Mouse (Mus musculus) limb, embryonic 10.5 days (tissue): ENCODE measurements around the gene Syt8. TPM values are rescaled to one million over a fixed set of nuclear protein-coding genes. Genes with fewer than 3 reads are reported as not detected.

ENCODE experiments used
- DNase-seq: peaks from one replicate; pipeline ENCODE4 v3.0.0-alpha.2; 2017; ENCODE audit warnings: low spot score
- H3K27ac ChIP-seq: fragments of 300-500 bp; sonication (generic); 2 replicates; pipeline ENCODE4 v1.5.1; 2016; ENCODE audit warnings: mild to moderate bottlenecking
- H3K27me3 ChIP-seq: fragments of 300-500 bp; sonication (generic); 2 replicates; pipeline ENCODE4 v1.6.1; 2016; ENCODE audit warnings: low read depth, mild to moderate bottlenecking; ENCODE audit not compliant: poor library complexity, severe bottlenecking
- H3K36me3 ChIP-seq: fragments of 300-500 bp; sonication (generic); 2 replicates; pipeline ENCODE4 v1.6.1; 2016; ENCODE audit warnings: mild to moderate bottlenecking, moderate library complexity
- H3K4me1 ChIP-seq: fragments of 300-500 bp; sonication (generic); 2 replicates; pipeline ENCODE4 v1.6.1; 2016
- H3K4me3 ChIP-seq: fragments of 300-500 bp; sonication (generic); 2 replicates; pipeline ENCODE4 v1.5.1; 2016; ENCODE audit warnings: mild to moderate bottlenecking, moderate library complexity
- H3K9me3 ChIP-seq: fragments of 300-500 bp; sonication (generic); replicated peaks from 2 replicates; pipeline ENCODE4 v1.6.1; 2016; ENCODE audit warnings: mild to moderate bottlenecking
- WGBS: fragments of 180-500 bp; shearing (Covaris S2); methylation state at CpG from one replicate; pipeline ENCODE4 v1.1.7; 2016; 5-methylcytosine and 5-hydroxymethylcytosine counted together
- polyA plus RNA-seq: library from polyadenylated mRNA; unstranded; fragments of >200 nt; fragmentation: Nextera tagmentation; extraction: Ambion mirVana; gene quantifications from 2 replicates; pipeline ENCODE4 v1.2.1, GENCODE M21; 2016

Gene Syt8
- polyA plus RNA-seq, 1 experiment from 2014 or later = not detected

- DNase-seq = no peak
- no peaks in the 10 kb centered on the region for H3K9me3 ChIP-seq
- no peaks in the 10 kb centered on the region for H3K27me3 ChIP-seq
- no peaks in the 10 kb centered on the region for H3K36me3 ChIP-seq
- H3K27ac ChIP-seq = peak overlapping the region; percentile 71
- WGBS = 80% methylated on average over 7 of the region's 7 CpGs
- H3K4me3 ChIP-seq = no peak overlapping the region
- H3K4me1 ChIP-seq = peaks cover 81% of the 10 kb centered on the region
These were observed 41.0 kb downstream of the Syt8 start for GRCm38 (mm10) chr7:142475641-142476040.

- Histone ChIP-seq H3K9me3 (no peaks in the 10 kb centered on the region), H3K36me3 (no peaks in the 10 kb centered on the region), H3K27me3 (no peaks in the 10 kb centered on the region), H3K4me1 (peaks cover 81% of the 10 kb centered on the region), H3K27ac (peak overlapping the region; percentile 71), H3K4me3 (no peak overlapping the region)
- WGBS = 87% methylated on average over 5 of the region's 5 CpGs
- no peak for DNase-seq
These were observed 41.6 kb downstream of the Syt8 start for GRCm38 (mm10) chr7:142476271-142476670.

- peaks cover 81% of the 10 kb centered on the region for H3K4me1 ChIP-seq
- no peak for DNase-seq
- H3K27me3 ChIP-seq = no peaks in the 10 kb centered on the region
- no peaks in the 10 kb centered on the region for H3K9me3 ChIP-seq
- no peaks in the 10 kb centered on the region for H3K36me3 ChIP-seq
- H3K4me3 ChIP-seq = no peak overlapping the region
- 78% methylated on average over 13 of the region's 13 CpGs for WGBS
- H3K27ac ChIP-seq = peak overlapping the region; percentile 71
These were observed 42.3 kb downstream of the Syt8 start for GRCm38 (mm10) chr7:142476795-142477452.

- Histone ChIP-seq H3K9me3 (no peaks in the 10 kb centered on the region), H3K27ac (peak overlapping the region; percentile 97), H3K36me3 (no peaks in the 10 kb centered on the region), H3K27me3 (no peaks in the 10 kb centered on the region), H3K4me1 (peaks cover 81% of the 10 kb centered on the region), H3K4me3 (no peak overlapping the region)
- WGBS = 92% methylated on average over 6 of the region's 6 CpGs
- DNase-seq = no peak
These were observed 43.4 kb downstream of the Syt8 start for GRCm38 (mm10) chr7:142478001-142478400.

- Histone ChIP-seq H3K4me1 (peaks cover 81% of the 10 kb centered on the region), H3K9me3 (no peaks in the 10 kb centered on the region), H3K27ac (peak overlapping the region; percentile 97), H3K27me3 (no peaks in the 10 kb centered on the region), H3K36me3 (no peaks in the 10 kb centered on the region), H3K4me3 (no peak overlapping the region)
- DNase-seq = no peak
- 91% methylated on average over 2 of the region's 2 CpGs for WGBS
These were observed 43.9 kb downstream of the Syt8 start for GRCm38 (mm10) chr7:142478574-142478973.

- no peak overlapping the region for H3K4me3 ChIP-seq
- no peaks in the 10 kb centered on the region for H3K9me3 ChIP-seq
- DNase-seq = no peak
- H3K27me3 ChIP-seq = no peaks in the 10 kb centered on the region
- peaks cover 83% of the 10 kb centered on the region for H3K4me1 ChIP-seq
- H3K27ac ChIP-seq = peak overlapping the region; percentile 97
- no peaks in the 10 kb centered on the region for H3K36me3 ChIP-seq
These were observed 44.7 kb downstream of the Syt8 start for GRCm38 (mm10) chr7:142479307-142479706.

GRCm38 (mm10) chr7:142479886-142480285 is 45.2 kb downstream of the Syt8 start:
- peaks cover 1% of the 10 kb centered on the region; the same call in 1 of the 2 replicates for H3K36me3 ChIP-seq
- H3K27ac ChIP-seq = peak overlapping the region; percentile 97
- H3K9me3 ChIP-seq = no peaks in the 10 kb centered on the region
- H3K4me3 ChIP-seq = no peak overlapping the region
- H3K27me3 ChIP-seq = no peaks in the 10 kb centered on the region
- H3K4me1 ChIP-seq = peaks cover 83% of the 10 kb centered on the region
- no peak for DNase-seq
- WGBS = 91% methylated on average over 3 of the region's 3 CpGs

- WGBS = 91% methylated on average over 3 of the region's 3 CpGs
- no peaks in the 10 kb centered on the region for H3K27me3 ChIP-seq
- H3K9me3 ChIP-seq = no peaks in the 10 kb centered on the region
- H3K4me1 ChIP-seq = peaks cover 79% of the 10 kb centered on the region
- H3K4me3 ChIP-seq = no peak overlapping the region
- no peak for DNase-seq
- H3K27ac ChIP-seq = peak overlapping the region; percentile 97
- peaks cover 8% of the 10 kb centered on the region; the same call in 1 of the 2 replicates for H3K36me3 ChIP-seq
These were observed 46.0 kb downstream of the Syt8 start for GRCm38 (mm10) chr7:142480661-142481060.

- Histone ChIP-seq H3K9me3 (no peaks in the 10 kb centered on the region), H3K36me3 (peaks cover 8% of the 10 kb centered on the region), H3K4me3 (peak overlapping the region; percentile 44), H3K27ac (peak overlapping the region; percentile 97), H3K27me3 (no peaks in the 10 kb centered on the region), H3K4me1 (peaks cover 79% of the 10 kb centered on the region)
- 8% methylated on average over 5 of the region's 5 CpGs for WGBS
- peak; percentile 87 for DNase-seq
These were observed 46.5 kb downstream of the Syt8 start for GRCm38 (mm10) chr7:142481186-142481567.

GRCm38 (mm10) chr7:142481568-142482255 is 47.1 kb downstream of the Syt8 start:
- WGBS = 1% methylated on average over 22 of the region's 22 CpGs
- Histone ChIP-seq H3K27me3 (no peaks in the 10 kb centered on the region), H3K9me3 (no peaks in the 10 kb centered on the region), H3K4me1 (peaks cover 79% of the 10 kb centered on the region), H3K4me3 (peak overlapping the region; percentile 44), H3K27ac (peak overlapping the region; percentile 97), H3K36me3 (peaks cover 8% of the 10 kb centered on the region)
- DNase-seq = peak; percentile 85

GRCm38 (mm10) chr7:142482256-142482609 is 47.6 kb downstream of the Syt8 start:
- peaks cover 8% of the 10 kb centered on the region for H3K36me3 ChIP-seq
- H3K9me3 ChIP-seq = no peaks in the 10 kb centered on the region
- H3K4me3 ChIP-seq = peak overlapping the region; percentile 44
- H3K27me3 ChIP-seq = no peaks in the 10 kb centered on the region
- 18% methylated on average over 6 of the region's 6 CpGs for WGBS
- DNase-seq = peak; percentile 70
- H3K27ac ChIP-seq = peak overlapping the region; percentile 97
- peaks cover 79% of the 10 kb centered on the region for H3K4me1 ChIP-seq

GRCm38 (mm10) chr7:142483136-142483535 is 48.5 kb downstream of the Syt8 start:
- Histone ChIP-seq H3K27ac (peak overlapping the region; percentile 97), H3K9me3 (no peaks in the 10 kb centered on the region), H3K4me3 (peak overlapping the region; percentile 4; the same call in 1 of the 2 replicates), H3K27me3 (no peaks in the 10 kb centered on the region), H3K4me1 (peaks cover 85% of the 10 kb centered on the region), H3K36me3 (peaks cover 8% of the 10 kb centered on the region)
- DNase-seq = peak; percentile 68
- WGBS = 23% methylated on average over 11 of the region's 11 CpGs

- 82% methylated on average over 12 of the region's 12 CpGs for WGBS
These were observed 50.1 kb downstream of the Syt8 start for GRCm38 (mm10) chr7:142484780-142485179.

More at GRCm38 (mm10) chr7:142484780-142485179, 50.1 kb downstream of the Syt8 start:
- no peaks in the 10 kb centered on the region for H3K27me3 ChIP-seq
- DNase-seq = no peak
- H3K27ac ChIP-seq = peak overlapping the region; percentile 97
- H3K4me3 ChIP-seq = no peak overlapping the region
- H3K9me3 ChIP-seq = no peaks in the 10 kb centered on the region
- H3K36me3 ChIP-seq = peaks cover 24% of the 10 kb centered on the region
- H3K4me1 ChIP-seq = peaks cover 80% of the 10 kb centered on the region
